Mouse (Mus musculus) embryonic facial prominence, embryonic 13.5 days (tissue): Measurements from ENCODE around the gene Dmrta2. TPM values are rescaled to one million over a fixed set of nuclear protein-coding genes. Genes with fewer than 3 reads are reported as not detected.

Experiments
- ATAC-seq: fragments of 200-750 bp; cut with Nextera tagmentation; 2 replicates; pipeline ENCODE4 v1.8.0; 2017; ENCODE audit warnings: low read depth; ENCODE audit not compliant: insufficient number of reproducible peaks, insufficient read depth, low FRiP score, low TSS enrichment
- H3K27ac ChIP-seq: fragments of 300-500 bp; sonication (generic); 2 replicates; pipeline ENCODE4 v1.5.1; 2015; ENCODE audit warnings: moderate library complexity, mild to moderate bottlenecking, inconsistent platforms
- H3K27me3 ChIP-seq: fragments of 300-500 bp; sonication (generic); 2 replicates; pipeline ENCODE4 v1.6.1; 2015; ENCODE audit warnings: mild to moderate bottlenecking, inconsistent platforms
- H3K36me3 ChIP-seq: fragments of 300-500 bp; sonication (generic); 2 replicates; pipeline ENCODE4 v1.6.1; 2015; ENCODE audit warnings: mild to moderate bottlenecking, inconsistent platforms
- H3K4me1 ChIP-seq: fragments of 300-500 bp; sonication (generic); 2 replicates; pipeline ENCODE4 v1.6.1; 2015; ENCODE audit warnings: inconsistent platforms
- H3K4me2 ChIP-seq: fragments of 300-500 bp; sonication (generic); 2 replicates; pipeline ENCODE4 v1.6.1; 2015; ENCODE audit warnings: moderate library complexity, mild to moderate bottlenecking, inconsistent platforms
- H3K4me3 ChIP-seq: fragments of 300-500 bp; sonication (generic); 2 replicates; pipeline ENCODE4 v1.5.1; 2015; ENCODE audit warnings: mild to moderate bottlenecking, inconsistent platforms
- H3K9ac ChIP-seq: fragments of 300-500 bp; sonication (generic); 2 replicates; pipeline ENCODE4 v1.6.1; 2015; ENCODE audit warnings: mild to moderate bottlenecking, inconsistent platforms
- H3K9me3 ChIP-seq: fragments of 300-500 bp; sonication (generic); 2 replicates; pipeline ENCODE4 v1.6.1; 2016; ENCODE audit warnings: inconsistent platforms
- WGBS: fragments of 180-500 bp; shearing (Covaris S2); methylation state at CpG from one replicate; pipeline ENCODE4 v1.1.7; 2015; ENCODE audit warnings: mixed read lengths; 5-methylcytosine and 5-hydroxymethylcytosine counted together
- polyA plus RNA-seq: library from polyadenylated mRNA; unstranded; fragments of >200 nt; fragmentation: Nextera tagmentation; extraction: Ambion mirVana; gene quantifications from 2 replicates; pipeline ENCODE4 v1.2.1, GENCODE M21; 2015

Dmrta2 gene
- polyA plus RNA-seq, 1 experiment from 2014 or later: 0.56 TPM

GRCm38 (mm10) chr4:109969561-109969960 is 8.3 kb upstream of the Dmrta2 start:
- Histone ChIP-seq H3K4me1 (peaks cover 3% of the 10 kb centered on the region), H3K27ac (no peak overlapping the region), H3K27me3 (peaks cover 49% of the 10 kb centered on the region), H3K4me2 (no peak overlapping the region), H3K9ac (no peak overlapping the region), H3K36me3 (no peaks in the 10 kb centered on the region), H3K9me3 (no peaks in the 10 kb centered on the region), H3K4me3 (no peak overlapping the region)
- no peak for ATAC-seq
- WGBS: 87% methylated on average over 5 of the region's 5 CpGs

DNA sequence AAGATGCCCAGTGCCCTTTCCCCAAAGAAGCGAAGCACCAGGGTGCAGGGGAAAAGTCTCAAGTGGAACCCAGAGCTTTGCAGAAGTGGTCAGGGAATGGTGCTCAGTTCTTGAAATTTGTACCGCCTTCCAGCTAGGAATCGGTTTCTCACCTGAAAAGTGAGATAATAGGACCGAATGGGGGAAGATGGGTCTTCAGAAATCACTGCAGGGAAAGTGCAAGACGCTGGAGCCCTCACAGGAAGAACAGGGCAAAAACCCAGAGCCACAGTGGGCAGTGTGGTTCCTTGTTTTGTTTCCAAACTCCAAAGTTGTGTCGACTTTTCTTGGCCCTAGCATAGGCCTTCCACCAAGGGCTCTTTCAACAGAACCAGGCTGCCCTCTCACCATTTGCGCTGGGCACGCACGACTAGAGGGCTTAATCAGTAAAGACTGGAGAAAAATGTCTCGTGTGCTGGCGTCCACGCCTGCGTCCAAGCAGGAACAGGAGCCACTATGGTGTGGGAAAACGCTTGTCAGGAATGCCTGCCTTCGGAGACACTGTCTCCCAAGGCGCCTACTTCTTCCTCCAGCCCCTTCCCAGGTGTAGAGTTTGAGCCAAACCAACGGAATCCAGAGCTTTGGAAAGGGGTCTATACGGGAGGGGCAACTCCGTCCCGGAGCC is 3.7 kb upstream of the Dmrta2 start:
- no peak for ATAC-seq
- 2% methylated on average over 20 of the region's 20 CpGs for WGBS
- peak overlapping the region; percentile 19 for H3K4me3 ChIP-seq
- H3K27me3 ChIP-seq: peaks cover 94% of the 10 kb centered on the region
- H3K36me3 ChIP-seq: no peaks in the 10 kb centered on the region
- no peak overlapping the region for H3K27ac ChIP-seq
- H3K9ac ChIP-seq: no peak overlapping the region
- H3K4me1 ChIP-seq: peaks cover 21% of the 10 kb centered on the region
- H3K4me2 ChIP-seq: 0 out of 2 replicates have a peak overlapping the region, but pooled peaks have one; percentile 24
- H3K9me3 ChIP-seq: no peaks in the 10 kb centered on the region

GRCm38 (mm10) chr4:109974655-109975380 is 3.0 kb upstream of the Dmrta2 start:
- H3K27me3 ChIP-seq: peaks cover 96% of the 10 kb centered on the region
- 1% methylated on average over 33 of the region's 33 CpGs for WGBS
- no peaks in the 10 kb centered on the region for H3K36me3 ChIP-seq
- H3K4me2 ChIP-seq: peak overlapping the region; percentile 24; the same call in 1 of the 2 replicates
- no peak for ATAC-seq
- H3K9ac ChIP-seq: no peak overlapping the region
- peaks cover 23% of the 10 kb centered on the region for H3K4me1 ChIP-seq
- H3K9me3 ChIP-seq: no peaks in the 10 kb centered on the region
- H3K4me3 ChIP-seq: peak overlapping the region; percentile 19
- no peak overlapping the region for H3K27ac ChIP-seq

GRCm38 (mm10) chr4:109975381-109976240 is 2.2 kb upstream of the Dmrta2 start:
- H3K4me3 ChIP-seq: 0 out of 2 replicates have a peak overlapping the region, but pooled peaks have one; percentile 1
- peaks cover 99% of the 10 kb centered on the region for H3K27me3 ChIP-seq

GRCm38 (mm10) chr4:109976273-109977147 is 1.3 kb upstream of the Dmrta2 start:
- Histone ChIP-seq H3K27ac (no peak overlapping the region), H3K4me2 (peak overlapping the region; percentile 66), H3K36me3 (no peaks in the 10 kb centered on the region), H3K9ac (no peak overlapping the region), H3K27me3 (peaks cover 99% of the 10 kb centered on the region), H3K4me1 (peaks cover 30% of the 10 kb centered on the region), H3K4me3 (peak overlapping the region; percentile 47), H3K9me3 (no peaks in the 10 kb centered on the region)
- 1% methylated on average over 34 of the region's 34 CpGs for WGBS
- no peak for ATAC-seq

More at GRCm38 (mm10) chr4:109975381-109976240, 2.2 kb upstream of the Dmrta2 start:
- H3K4me2 ChIP-seq: no peak overlapping the region
- ATAC-seq: no peak
- no peak overlapping the region for H3K27ac ChIP-seq
- no peaks in the 10 kb centered on the region for H3K36me3 ChIP-seq
- H3K9ac ChIP-seq: no peak overlapping the region
- WGBS: 11% methylated on average over 25 of the region's 25 CpGs
- peaks cover 29% of the 10 kb centered on the region for H3K4me1 ChIP-seq
- no peaks in the 10 kb centered on the region for H3K9me3 ChIP-seq

- peaks cover 40% of the 10 kb centered on the region for H3K4me1 ChIP-seq
- H3K9me3 ChIP-seq: no peaks in the 10 kb centered on the region
- 1% methylated on average over 56 of the region's 56 CpGs for WGBS
- H3K4me3 ChIP-seq: peak overlapping the region; percentile 47
- H3K27ac ChIP-seq: no peak overlapping the region
- no peaks in the 10 kb centered on the region for H3K36me3 ChIP-seq
- 0 out of 2 replicates have a peak, but pooled peaks have one; percentile 5 for ATAC-seq
- H3K9ac ChIP-seq: peak overlapping the region; percentile 65
- H3K27me3 ChIP-seq: peaks cover 99% of the 10 kb centered on the region
- peak overlapping the region; percentile 66 for H3K4me2 ChIP-seq
Observed at GRCm38 (mm10) chr4:109978068-109978857, 410 bp downstream of the Dmrta2 start.

- H3K4me1 ChIP-seq: peaks cover 46% of the 10 kb centered on the region
- H3K4me3 ChIP-seq: peak overlapping the region; percentile 47
- H3K36me3 ChIP-seq: no peaks in the 10 kb centered on the region
- ATAC-seq: no peak
- WGBS: 2% methylated on average over 9 of the region's 9 CpGs
- H3K9me3 ChIP-seq: no peaks in the 10 kb centered on the region
- no peak overlapping the region for H3K9ac ChIP-seq
- H3K27me3 ChIP-seq: peaks cover 99% of the 10 kb centered on the region
- peak overlapping the region; percentile 66; the same call in 1 of the 2 replicates for H3K4me2 ChIP-seq
- no peak overlapping the region for H3K27ac ChIP-seq
Observed at GRCm38 (mm10) chr4:109978858-109979340, 1.0 kb downstream of the Dmrta2 start.

DNA sequence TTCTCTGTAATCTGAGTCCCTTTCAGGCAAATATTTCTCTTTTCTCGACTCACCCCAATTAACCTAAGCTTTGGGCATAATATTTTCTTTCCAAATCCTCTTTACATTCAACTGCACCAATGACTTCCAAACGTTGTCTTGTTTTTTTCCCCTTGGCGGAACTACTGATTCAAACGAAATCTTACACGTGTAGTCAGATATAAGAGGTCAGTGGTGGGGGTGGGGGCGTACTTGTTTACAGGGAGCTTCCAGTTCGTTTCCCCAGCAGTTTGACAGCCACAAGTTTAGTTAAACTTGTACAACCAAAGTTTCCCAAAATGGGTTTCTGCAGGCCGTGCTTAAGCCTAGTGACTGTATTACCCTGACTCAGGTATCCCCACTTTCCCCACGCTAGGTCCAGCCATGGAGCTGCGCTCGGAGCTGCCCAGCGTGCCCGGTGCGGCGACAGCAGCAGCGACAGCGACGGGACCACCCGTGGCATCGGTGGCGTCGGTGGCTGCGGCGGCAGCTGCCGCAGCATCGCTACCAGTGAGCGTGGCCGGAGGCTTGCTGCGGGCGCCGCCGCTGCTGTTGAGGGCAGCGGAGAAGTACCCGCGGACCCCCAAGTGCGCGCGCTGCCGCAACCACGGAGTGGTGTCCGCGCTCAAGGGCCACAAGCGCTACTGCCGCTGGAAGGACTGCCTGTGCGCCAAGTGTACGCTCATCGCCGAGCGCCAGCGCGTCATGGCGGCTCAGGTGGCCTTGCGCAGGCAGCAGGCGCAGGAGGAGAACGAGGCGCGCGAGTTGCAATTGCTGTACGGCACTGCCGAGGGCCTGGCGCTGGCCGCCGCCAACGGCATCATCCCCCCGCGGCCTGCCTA is 1.8 kb downstream of the Dmrta2 start:
- Histone ChIP-seq H3K36me3 (no peaks in the 10 kb centered on the region), H3K9me3 (no peaks in the 10 kb centered on the region), H3K4me1 (peaks cover 44% of the 10 kb centered on the region), H3K9ac (peak overlapping the region; percentile 46; the same call in 1 of the 2 replicates), H3K27ac (no peak overlapping the region), H3K4me3 (peak overlapping the region; percentile 47), H3K4me2 (peak overlapping the region; percentile 53), H3K27me3 (peaks cover 99% of the 10 kb centered on the region)
- 2% methylated on average over 66 of the region's 66 CpGs for WGBS
- ATAC-seq: no peak

DNA sequence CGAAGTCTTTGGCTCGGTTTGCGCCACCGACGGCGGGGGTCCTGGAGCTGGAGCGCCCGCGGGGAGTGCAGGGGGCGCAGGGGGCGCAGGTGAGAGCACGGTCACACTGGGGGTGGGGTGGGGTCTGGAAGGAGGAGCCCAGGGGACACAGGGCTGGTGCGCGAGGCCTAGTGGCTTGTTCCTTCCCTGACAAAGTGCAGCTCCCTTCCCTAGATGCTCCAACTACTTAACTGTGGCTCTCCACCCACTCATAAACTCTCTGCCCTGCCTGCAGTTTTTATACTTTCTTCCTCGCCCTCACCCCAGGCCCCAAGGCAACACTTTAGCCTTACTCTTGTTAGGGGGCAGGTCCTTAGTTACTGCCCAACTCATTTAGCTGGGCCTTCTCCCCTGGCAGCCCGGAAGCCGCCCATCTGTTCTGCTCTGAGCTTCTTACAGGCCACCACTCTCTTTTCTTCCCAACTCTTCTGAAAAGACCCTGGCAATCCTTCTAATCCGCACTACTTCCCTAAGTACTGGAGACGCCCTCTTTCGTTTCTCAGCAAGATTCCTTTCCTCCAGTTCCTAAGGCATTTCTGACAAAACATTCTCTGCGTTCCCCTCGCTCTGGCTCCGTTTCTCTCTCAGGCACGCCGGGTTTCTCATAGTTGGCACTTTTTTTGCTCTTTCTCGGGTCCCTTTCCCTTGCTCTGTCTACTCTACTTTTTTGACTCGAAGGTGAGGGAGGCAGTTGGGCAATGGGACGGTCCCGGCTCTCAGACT is 2.6 kb downstream of the Dmrta2 start:
- H3K9me3 ChIP-seq: no peaks in the 10 kb centered on the region
- H3K4me1 ChIP-seq: peaks cover 43% of the 10 kb centered on the region
- peak overlapping the region; percentile 46; the same call in 1 of the 2 replicates for H3K9ac ChIP-seq
- peaks cover 99% of the 10 kb centered on the region for H3K27me3 ChIP-seq
- H3K27ac ChIP-seq: no peak overlapping the region
- H3K36me3 ChIP-seq: no peaks in the 10 kb centered on the region
- no peak for ATAC-seq
- WGBS: 4% methylated on average over 29 of the region's 29 CpGs
- H3K4me3 ChIP-seq: peak overlapping the region; percentile 47
- H3K4me2 ChIP-seq: peak overlapping the region; percentile 53
